Mouse (Mus musculus): ENCODE results near the gene Ccdc149. TPM values are rescaled to one million over a fixed set of nuclear protein-coding genes. Genes with fewer than 3 reads are reported as not detected.

The Ccdc149 gene
- total RNA-seq, 1 experiment from 2014 or later: not detected

DNA sequence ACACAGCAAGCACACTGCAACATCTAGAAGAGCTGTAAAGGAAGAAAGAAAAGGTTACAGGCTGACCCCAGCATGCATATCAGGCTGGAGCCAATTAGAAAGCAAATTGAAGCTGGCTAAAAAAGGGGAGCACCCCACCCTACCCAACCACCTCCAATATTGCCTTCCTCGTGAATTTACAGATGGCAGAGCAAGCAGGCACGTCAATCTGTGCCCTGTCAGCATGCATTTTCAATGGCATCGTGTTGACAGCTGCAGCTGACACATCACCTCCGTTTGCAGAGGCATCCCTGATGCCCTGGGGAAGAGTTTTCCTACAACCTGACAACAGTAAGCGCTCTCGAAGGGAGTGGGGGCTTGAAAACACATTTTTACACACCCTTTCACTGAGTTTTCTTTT lies 14.2 kb downstream of the Ccdc149 start:
- no peak for ATAC-seq (replicated peaks; ENCODE audit: insufficient number of reproducible peaks, low FRiP score, low TSS enrichment, poor library complexity, severe bottlenecking)

DNA sequence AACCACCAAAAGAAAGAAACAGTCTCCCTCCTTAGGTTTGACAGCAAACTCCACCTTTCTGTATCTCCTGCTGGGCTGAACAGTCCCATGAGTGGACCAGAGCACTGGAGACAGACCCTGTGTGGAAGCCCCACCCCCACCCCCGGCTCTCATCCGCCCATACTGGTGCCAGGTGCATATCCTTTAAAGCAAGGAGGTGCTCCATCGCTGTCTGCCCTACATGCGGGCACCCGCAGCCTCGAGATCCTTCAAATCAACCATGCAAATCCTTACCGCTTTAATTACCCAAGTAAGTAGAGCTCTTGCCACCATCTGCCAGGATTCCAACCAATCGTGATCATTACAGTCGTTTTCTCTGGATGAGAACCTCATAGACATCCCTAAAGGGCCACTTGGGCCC lies 20.5 kb downstream of the Ccdc149 start:
- ATAC-seq (replicated peaks; ENCODE audit: insufficient number of reproducible peaks, low FRiP score, low TSS enrichment, poor library complexity, severe bottlenecking): no peak

DNA sequence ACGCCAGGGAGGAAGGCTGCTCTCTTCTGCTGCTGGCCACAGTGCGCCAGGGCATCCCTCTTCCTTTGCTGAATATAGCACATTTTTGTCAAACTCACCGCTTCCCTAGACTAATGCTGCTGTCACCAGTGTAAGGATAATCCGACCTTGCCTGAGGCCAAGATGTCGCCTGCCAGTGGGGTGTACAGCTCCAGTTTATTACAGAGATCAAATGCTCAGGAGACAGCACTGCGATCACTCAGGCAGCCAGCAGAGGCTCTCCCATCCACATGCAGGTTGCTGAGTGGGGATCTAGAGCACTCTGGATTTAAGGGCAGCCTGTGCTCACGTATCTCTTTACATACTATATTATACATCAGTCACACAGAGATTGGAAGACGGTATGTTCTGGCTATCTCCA lies 22.1 kb downstream of the Ccdc149 start:
- ATAC-seq (replicated peaks; ENCODE audit: insufficient number of reproducible peaks, low FRiP score, low TSS enrichment, poor library complexity, severe bottlenecking): no peak

DNA sequence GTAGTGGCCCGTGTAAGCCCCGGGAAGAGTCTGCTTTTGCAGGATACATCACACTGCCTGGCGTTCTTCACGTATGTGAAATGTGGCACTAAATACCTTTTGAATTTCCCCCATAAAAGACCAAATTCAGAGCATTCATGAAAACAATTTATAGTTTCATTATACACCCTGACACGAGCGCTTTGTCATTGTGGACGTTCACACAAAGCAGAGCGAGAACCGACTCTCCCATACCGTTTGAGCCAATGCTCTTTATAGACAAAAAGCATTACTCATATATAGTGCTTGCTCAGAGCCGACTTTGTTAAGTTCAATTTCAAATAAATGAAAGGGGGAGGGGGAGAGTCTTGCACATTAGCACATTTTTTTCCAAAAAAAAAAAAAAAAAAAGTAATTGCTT lies 31.0 kb downstream of the Ccdc149 start:
- no peak for ATAC-seq (replicated peaks; ENCODE audit: insufficient number of reproducible peaks, low FRiP score, low TSS enrichment, poor library complexity, severe bottlenecking)

DNA sequence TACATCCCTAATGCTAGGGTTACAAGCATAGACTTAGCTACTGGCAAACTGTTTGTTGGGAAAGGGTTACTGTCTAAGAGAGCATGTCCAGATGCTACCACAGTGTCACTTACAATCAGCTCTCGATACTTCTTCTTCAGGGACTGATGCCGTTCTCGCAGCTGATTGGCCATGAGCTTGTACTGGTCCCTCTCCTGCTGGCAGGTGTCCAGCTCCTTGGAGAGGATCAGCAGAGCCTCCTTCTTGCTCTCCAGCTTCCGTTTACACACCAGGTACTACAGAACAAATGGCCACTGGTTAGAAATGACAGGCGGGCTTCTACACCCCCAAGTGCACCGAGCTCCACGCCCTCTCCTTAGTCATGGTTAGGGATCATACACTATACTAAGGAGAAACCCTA lies 32.4 kb downstream of the Ccdc149 start:
- no peak for ATAC-seq (replicated peaks; ENCODE audit: insufficient number of reproducible peaks, low FRiP score, low TSS enrichment, poor library complexity, severe bottlenecking)

DNA sequence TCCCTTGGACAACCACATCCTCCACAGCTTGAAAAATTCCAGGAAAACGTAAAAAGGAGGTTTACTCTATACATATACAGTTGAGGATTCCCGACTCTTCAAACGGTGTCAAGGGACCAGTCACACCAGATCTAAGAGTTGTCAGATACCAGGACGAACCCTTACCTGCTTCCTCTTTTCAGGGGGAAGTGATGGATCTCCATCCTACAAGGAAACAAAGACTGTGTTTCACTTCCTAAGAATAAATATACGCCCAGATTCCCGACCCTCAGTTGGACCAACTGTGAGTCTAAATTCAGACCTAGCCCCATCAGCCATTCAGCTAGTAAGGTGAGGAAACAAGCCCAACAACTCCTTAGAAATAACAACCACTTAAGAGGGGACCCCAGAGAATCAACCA lies 35.8 kb downstream of the Ccdc149 start:
- no peak for ATAC-seq (replicated peaks; ENCODE audit: insufficient number of reproducible peaks, low FRiP score, low TSS enrichment, poor library complexity, severe bottlenecking)

DNA sequence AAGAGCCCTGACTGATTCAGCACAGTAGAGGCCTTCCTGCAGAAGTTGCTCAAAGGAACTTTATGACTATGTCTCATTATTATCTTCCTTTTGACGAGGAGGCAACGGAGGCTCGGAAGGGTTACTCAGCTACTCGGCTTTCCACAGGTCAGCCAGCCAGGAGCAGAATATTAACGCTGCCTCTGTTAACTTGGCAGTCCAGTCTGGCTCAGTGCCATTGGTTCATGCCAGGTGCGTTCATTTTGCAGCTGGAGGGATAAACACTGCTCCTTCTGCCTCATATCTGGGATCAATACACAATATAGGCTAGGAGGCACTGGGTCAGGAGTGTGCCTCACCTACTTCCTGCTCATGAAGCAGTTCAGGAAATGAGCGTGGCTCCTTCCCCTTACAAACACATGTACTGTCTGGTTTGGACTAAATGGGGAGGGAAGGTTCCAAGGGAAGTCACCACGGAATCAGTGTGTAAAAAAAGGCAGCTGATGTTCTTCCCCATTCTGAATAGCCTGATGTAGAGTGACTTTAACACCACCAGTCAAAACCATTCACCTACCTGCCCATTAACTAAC lies 40.0 kb downstream of the Ccdc149 start:
- ATAC-seq (replicated peaks; ENCODE audit: insufficient number of reproducible peaks, low FRiP score, low TSS enrichment, poor library complexity, severe bottlenecking): no peak

DNA sequence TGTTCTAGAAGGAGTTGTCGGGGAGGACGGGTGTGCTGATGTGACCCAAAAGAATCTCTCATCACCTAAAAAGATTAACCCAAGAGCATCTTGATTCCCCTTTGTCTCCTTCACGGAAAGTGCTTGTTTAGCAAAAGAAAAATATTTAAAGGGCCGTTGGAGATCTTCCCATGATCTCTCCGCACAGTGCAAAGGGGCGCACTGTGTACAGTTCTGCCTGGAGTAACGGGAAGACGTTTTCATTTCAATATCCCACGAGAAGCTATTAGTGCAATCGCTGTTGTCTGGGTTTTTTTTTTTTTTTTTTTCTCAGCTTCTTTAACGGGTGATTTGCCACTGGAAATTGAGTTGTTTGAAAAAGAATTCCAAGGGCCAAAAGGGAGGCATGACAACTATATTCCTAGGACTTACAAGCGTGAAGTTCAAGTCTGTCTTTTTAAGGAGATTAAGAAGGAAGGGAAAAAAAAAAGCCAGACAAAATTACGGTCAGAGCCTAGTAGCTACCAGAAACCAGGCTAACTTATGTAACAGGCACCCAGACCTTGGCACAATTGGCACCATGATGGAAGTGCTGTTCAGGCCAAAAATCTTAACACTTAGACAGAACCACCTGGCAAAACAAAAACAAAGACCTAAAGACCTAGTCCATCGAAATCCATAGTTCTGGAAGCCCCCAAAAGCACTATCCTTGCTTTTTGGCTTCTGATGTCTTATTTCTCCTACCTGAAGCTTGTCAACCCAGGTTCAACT lies 41.4 kb downstream of the Ccdc149 start:
- ATAC-seq (replicated peaks; ENCODE audit: insufficient number of reproducible peaks, low FRiP score, low TSS enrichment, poor library complexity, severe bottlenecking): no peak

DNA sequence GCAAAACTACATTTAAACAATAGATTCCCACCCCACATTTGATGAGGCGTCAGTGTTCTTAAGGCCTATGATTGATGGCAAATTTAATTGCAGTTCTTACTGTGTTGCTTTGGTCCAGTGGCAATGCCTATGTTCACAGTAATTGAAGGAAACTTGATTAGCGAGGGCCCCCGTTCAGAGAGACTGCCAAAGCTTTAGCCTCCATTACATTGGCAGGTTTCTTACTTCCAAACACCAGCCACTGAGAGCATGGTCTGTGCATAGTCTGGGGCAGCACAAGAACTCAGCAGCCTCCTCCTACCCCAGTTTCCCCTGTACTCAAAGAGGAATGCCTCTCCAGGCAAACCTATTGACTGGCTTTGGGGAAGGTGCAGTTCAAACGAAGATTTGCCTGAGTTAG lies 42.7 kb downstream of the Ccdc149 start:
- no peak for ATAC-seq (replicated peaks; ENCODE audit: insufficient number of reproducible peaks, low FRiP score, low TSS enrichment, poor library complexity, severe bottlenecking)

DNA sequence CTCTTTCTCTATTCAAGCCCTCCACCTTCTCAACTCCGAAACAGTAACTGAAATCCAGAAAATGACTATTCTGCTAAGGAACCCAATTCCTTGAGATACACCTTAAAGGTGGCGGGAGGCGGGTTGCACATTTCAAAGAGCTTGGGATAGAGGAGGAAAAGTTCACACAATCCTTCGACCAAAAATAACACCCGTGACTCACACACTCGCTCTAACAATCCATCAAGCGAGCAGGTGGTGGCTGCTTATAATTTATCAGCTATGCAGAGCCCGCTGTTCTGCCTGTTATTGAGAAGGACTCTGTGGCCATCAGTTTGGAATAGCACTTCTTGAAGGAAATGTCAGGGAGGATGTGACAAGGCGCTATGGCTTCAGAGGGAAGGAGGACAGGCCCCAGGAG lies 45.5 kb downstream of the Ccdc149 start:
- ATAC-seq (replicated peaks; ENCODE audit: insufficient number of reproducible peaks, low FRiP score, low TSS enrichment, poor library complexity, severe bottlenecking): no peak

DNA sequence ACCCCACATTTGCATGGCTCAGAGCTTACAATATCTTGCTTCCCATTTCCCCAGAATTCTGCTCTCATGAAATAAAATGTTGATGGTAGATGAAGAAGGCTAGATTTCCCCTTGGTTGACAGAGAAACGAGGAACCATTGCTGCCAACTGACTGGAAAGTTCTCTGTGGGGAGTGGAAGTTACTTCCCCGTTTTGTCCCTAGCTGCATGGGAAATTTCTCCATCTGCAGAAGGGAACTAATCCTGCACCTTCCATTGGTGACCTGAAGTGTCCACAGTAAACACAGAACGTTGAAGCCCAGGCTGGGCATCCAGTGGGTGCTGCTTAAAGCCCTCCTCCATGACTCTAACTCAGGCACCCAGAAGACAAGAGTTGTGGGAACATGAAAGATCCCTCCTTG lies 47.4 kb downstream of the Ccdc149 start:
- ATAC-seq (replicated peaks; ENCODE audit: insufficient number of reproducible peaks, low FRiP score, low TSS enrichment, poor library complexity, severe bottlenecking): no peak

DNA sequence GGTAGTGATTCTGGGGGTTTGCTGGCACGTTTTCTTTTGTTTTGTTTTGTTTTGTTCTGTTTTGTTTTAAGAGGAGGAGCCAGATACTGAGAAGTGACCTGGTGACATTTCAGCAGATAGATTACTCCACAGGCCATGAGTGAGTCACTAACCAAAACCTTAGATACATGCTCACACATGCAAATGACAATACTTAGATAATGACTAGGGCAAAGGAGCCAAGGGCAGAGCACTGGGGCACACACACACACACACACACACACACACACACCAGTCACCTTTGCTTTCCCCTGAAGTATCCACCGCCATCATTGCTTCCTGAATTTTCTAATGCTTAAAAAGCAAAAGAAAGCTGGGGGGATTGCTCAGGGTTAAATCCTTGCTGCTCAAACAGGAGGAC lies 54.8 kb downstream of the Ccdc149 start:
- ATAC-seq (replicated peaks; ENCODE audit: insufficient number of reproducible peaks, low FRiP score, low TSS enrichment, poor library complexity, severe bottlenecking): no peak

DNA sequence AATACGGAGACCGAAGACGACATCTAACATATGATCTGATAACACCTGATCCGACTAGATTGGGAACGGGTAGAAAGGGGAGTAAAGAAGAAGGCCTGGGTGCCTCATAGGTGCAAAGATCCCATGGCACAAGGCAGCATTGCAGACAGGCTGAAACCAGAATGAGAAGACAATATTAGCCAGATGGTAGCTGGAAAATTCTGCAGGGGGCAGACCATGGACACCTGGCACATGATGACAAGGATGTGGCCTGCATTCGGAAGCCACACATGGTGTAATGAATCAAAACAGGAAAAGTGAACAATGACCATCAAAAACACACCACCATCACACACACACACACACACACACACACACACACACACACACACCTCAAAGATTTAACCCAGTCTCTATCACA lies 55.4 kb downstream of the Ccdc149 start:
- ATAC-seq (replicated peaks; ENCODE audit: insufficient number of reproducible peaks, low FRiP score, low TSS enrichment, poor library complexity, severe bottlenecking): no peak

DNA sequence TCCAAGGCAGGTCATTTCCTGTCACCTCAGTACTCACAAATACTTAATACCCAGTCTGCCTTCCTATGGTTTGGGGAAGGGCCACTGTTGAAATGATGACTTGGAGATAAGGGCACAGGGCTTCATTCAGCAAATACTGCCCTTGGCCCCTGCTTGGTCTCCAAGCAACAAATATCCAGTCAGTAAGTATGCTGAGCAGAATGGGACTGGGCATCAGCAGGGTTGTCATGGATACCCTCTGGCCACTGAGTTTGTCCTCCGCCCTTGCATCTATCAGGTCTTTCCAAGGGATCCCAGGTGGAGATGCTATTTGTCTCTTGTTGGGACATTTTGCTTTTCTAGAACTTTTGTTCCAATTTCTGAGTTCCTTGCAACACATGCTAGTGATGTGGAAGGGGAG lies 56.1 kb downstream of the Ccdc149 start:
- ATAC-seq (replicated peaks; ENCODE audit: insufficient number of reproducible peaks, low FRiP score, low TSS enrichment, poor library complexity, severe bottlenecking): no peak

DNA sequence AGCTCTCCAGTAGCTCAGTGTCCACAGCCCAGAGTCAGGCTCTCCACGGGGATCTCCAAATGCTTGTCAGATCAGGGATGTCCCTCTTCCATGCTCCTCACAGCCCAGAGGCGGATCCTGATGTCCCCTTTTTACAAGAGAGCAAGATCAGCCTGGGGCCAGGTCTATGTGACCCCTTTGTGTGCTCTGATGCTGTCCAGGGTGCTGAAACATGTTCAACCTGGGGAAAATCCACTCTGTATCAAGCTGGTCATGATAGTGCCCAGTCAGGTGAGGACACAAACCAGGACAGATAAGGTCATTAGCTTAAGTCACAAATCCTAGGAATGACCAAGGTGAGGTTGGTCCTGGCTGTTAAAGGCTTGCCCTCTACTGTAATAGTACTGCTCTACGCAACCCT lies 59.8 kb downstream of the Ccdc149 start:
- no peak for ATAC-seq (replicated peaks; ENCODE audit: insufficient number of reproducible peaks, low FRiP score, low TSS enrichment, poor library complexity, severe bottlenecking)

DNA sequence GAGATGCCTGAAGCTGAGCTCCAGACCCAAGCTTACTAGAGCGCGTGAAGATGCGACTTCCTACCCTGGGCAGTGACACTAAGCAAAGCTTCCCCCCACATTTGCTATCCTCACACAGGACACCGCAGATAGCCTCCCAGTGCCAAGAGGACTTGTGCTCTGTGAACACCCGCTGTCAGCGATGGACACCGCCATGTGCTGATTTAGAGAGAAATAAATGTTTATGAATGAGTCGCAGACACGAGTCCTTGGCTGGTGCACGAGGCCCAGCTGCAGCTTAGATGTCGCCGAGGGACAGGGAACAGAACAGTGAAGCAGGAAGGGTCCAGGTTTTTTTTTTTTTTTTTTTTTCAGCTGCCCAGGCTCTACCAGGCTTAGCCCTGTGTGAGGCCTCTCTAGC lies 61.1 kb downstream of the Ccdc149 start:
- no peak for ATAC-seq (replicated peaks; ENCODE audit: insufficient number of reproducible peaks, low FRiP score, low TSS enrichment, poor library complexity, severe bottlenecking)

DNA sequence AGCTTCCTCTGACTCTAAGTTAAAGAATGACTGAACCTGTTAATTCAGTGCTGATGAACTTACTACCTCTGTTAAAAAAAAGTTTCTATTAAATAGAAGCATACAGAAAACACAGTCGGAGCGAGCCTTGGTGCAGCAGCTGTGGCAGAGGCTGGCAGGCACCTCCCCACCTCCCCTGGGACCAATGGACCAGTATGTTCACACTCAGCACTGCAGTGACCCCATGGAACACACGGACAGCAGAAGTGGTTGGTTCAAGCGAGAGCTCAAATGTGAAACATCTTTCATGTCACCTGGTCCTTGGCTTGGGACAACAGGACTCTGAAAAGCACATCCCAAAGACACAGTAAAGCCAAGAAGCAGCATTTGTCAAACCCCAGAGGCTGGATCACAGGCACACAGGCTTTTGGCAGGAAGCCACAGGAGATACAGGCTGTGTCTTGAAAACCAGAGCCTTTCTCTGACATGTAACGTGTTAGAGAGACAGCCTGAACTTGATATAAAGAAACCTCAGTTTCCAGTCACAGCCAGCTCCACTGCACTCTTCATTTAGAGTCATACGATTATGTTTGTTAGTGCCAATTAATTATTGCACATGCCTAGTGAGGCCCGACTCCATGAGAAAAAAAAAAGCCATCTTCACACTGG lies 62.5 kb downstream of the Ccdc149 start:
- ATAC-seq (replicated peaks; ENCODE audit: insufficient number of reproducible peaks, low FRiP score, low TSS enrichment, poor library complexity, severe bottlenecking): no peak

DNA sequence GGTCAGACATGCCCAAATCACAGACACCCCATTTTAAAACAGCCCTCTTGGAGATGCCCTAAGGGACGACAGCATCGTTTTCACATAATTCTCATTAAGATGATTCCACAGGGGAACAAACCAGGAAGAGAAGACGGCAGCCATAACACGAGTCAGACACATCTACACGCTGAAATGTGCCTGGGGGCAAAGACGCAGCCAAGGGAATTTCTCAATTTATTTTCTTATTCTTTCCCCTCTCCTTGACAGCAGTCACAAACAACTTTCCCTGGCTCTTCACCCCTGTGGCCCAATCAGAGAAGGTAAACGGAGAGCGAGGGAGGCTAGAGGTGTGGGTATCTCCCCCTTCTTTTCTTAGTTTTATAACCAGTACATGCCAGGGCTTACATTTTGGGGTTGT lies 66.9 kb downstream of the Ccdc149 start:
- no peak for ATAC-seq (replicated peaks; ENCODE audit: insufficient number of reproducible peaks, low FRiP score, low TSS enrichment, poor library complexity, severe bottlenecking)

DNA sequence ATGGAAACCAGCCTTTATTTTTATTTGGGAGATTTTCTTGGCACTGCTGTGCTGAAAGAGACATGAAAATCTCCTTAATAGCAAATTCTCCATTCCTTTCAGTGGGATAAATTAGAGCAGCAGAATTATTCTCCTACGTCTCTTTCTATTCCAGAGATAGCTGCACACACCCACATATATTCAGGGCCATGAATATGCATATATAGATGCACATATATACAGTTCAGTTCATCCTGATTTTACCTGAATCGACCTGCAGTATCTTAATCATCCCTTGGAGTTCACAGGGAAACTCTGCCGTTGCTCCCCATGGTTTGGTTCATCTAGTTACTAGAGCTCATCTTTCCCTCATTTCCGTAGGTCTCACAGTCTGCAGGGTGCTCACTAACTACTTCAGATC lies 77.6 kb downstream of the Ccdc149 start:
- ATAC-seq (replicated peaks; ENCODE audit: insufficient number of reproducible peaks, low FRiP score, low TSS enrichment, poor library complexity, severe bottlenecking): no peak

DNA sequence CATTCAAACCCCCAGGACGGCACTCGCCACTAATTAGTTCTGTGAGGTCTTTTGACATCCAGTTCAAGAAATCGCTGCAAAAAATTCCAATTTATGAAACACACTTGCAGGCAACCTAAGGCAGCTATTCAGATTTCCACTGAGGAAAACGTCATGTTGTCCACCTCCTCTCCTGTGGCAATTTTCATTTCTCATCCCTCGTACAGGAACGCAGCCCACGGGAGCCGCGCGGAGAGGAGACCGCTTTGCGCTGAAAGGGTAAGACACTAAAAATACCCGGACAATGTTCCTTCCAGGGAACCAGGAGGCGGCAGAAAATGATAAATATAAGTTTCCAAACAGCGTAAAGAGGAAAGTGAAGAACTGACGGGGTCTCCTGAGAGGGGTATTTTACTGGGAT lies 79.8 kb downstream of the Ccdc149 start:
- ATAC-seq (replicated peaks; ENCODE audit: insufficient number of reproducible peaks, low FRiP score, low TSS enrichment, poor library complexity, severe bottlenecking): no peak
